Mouse (Mus musculus) hindbrain, embryonic 16.5 days (tissue): ENCODE results near the gene Ppp1ca. TPM values are rescaled to one million over a fixed set of nuclear protein-coding genes. Genes with fewer than 3 reads are reported as not detected.

Source experiments
- ATAC-seq: fragments of 200-750 bp; cut with Nextera tagmentation; 2 replicates; pipeline ENCODE4 v1.8.0; 2017; ENCODE audit warnings: moderate TSS enrichment, moderate library complexity
- H3K27ac ChIP-seq: fragments of 300-500 bp; sonication (generic); 2 replicates; pipeline ENCODE4 v1.5.1; 2014; ENCODE audit warnings: low read depth, mild to moderate bottlenecking, control low read depth, low read length, moderate library complexity
- H3K27me3 ChIP-seq: fragments of 300-500 bp; sonication (generic); replicated peaks from 2 replicates; pipeline ENCODE4 v1.6.1; 2014; ENCODE audit warnings: low read length; ENCODE audit not compliant: control insufficient read depth, insufficient read depth
- H3K36me3 ChIP-seq: fragments of 300-500 bp; sonication (generic); 2 replicates; pipeline ENCODE4 v1.6.1; 2014; ENCODE audit warnings: mild to moderate bottlenecking, low read length, moderate library complexity, mixed read lengths; ENCODE audit not compliant: control insufficient read depth, insufficient read depth
- H3K4me1 ChIP-seq: fragments of 300-500 bp; sonication (generic); 2 replicates; pipeline ENCODE4 v1.6.1; 2014; ENCODE audit warnings: low read depth, low read length; ENCODE audit not compliant: control insufficient read depth, insufficient read depth
- H3K4me2 ChIP-seq: fragments of 300-500 bp; sonication (generic); 2 replicates; pipeline ENCODE4 v1.6.1; 2014; ENCODE audit warnings: mild to moderate bottlenecking, low read length, control low read depth, moderate library complexity
- H3K4me3 ChIP-seq: fragments of 300-500 bp; sonication (generic); 2 replicates; pipeline ENCODE4 v1.5.1; 2014; ENCODE audit warnings: mild to moderate bottlenecking, low read length, control low read depth, moderate library complexity
- H3K9ac ChIP-seq: fragments of 300-500 bp; sonication (generic); 2 replicates; pipeline ENCODE4 v1.6.1; 2014; ENCODE audit warnings: low read depth, mild to moderate bottlenecking, control low read depth, low read length, moderate library complexity
- H3K9me3 ChIP-seq: fragments of 300-500 bp; sonication (generic); 2 replicates; pipeline ENCODE4 v1.6.1; 2014; ENCODE audit warnings: mild to moderate bottlenecking, low read length, moderate library complexity; ENCODE audit not compliant: control insufficient read depth
- WGBS: fragments of 180-500 bp; shearing (Covaris S2); extraction: QIAGEN DNeasy Blood & Tissue Kit; methylation state at CpG from one replicate; pipeline ENCODE4 v1.1.7; 2014; 5-methylcytosine and 5-hydroxymethylcytosine counted together
- polyA plus RNA-seq: library from polyadenylated mRNA; unstranded; fragments of >200 nt; fragmentation: Nextera tagmentation; extraction: Ambion mirVana; gene quantifications from 2 replicates; pipeline ENCODE4 v1.2.1, GENCODE M21; 2015

The Ppp1ca gene
- polyA plus RNA-seq, 1 experiment from 2014 or later = 604 TPM

GRCm38 (mm10) chr19:4220416-4220815 is 28.6 kb downstream of the Ppp1ca start:
- WGBS = 53% methylated on average over 4 of the region's 4 CpGs
- Histone ChIP-seq H3K9me3 (no peaks in the 10 kb centered on the region), H3K27me3 (peaks cover 10% of the 10 kb centered on the region), H3K9ac (no peak overlapping the region; the same call in 1 of the 2 replicates), H3K4me1 (peaks cover 19% of the 10 kb centered on the region), H3K4me2 (no peak overlapping the region), H3K27ac (peak overlapping the region; percentile 7; the same call in 1 of the 2 replicates), H3K36me3 (no peaks in the 10 kb centered on the region), H3K4me3 (no peak overlapping the region)
- 0 out of 2 replicates have a peak, but pooled peaks have one; percentile 12 for ATAC-seq

- Histone ChIP-seq H3K27me3 (peaks cover 6% of the 10 kb centered on the region), H3K36me3 (no peaks in the 10 kb centered on the region), H3K4me1 (peaks cover 17% of the 10 kb centered on the region), H3K9ac (no peak overlapping the region), H3K27ac (peak overlapping the region; percentile 13; the same call in 1 of the 2 replicates), H3K4me2 (no peak overlapping the region), H3K9me3 (no peaks in the 10 kb centered on the region), H3K4me3 (no peak overlapping the region)
- 44% methylated on average over 13 of the region's 14 CpGs for WGBS
- ATAC-seq = 0 out of 2 replicates have a peak, but pooled peaks have one; percentile 31
Measured at GRCm38 (mm10) chr19:4220957-4221743, 29.3 kb downstream of the Ppp1ca start.

GRCm38 (mm10) chr19:4222165-4222564 is 30.3 kb downstream of the Ppp1ca start:
- peaks cover under 1% of the 10 kb centered on the region for H3K27me3 ChIP-seq

GRCm38 (mm10) chr19:4226779-4227178 is 34.9 kb downstream of the Ppp1ca start:
- H3K4me3 ChIP-seq = no peak overlapping the region

More at GRCm38 (mm10) chr19:4222165-4222564, 30.3 kb downstream of the Ppp1ca start:
- Histone ChIP-seq H3K27ac (no peak overlapping the region), H3K9ac (no peak overlapping the region), H3K9me3 (no peaks in the 10 kb centered on the region), H3K4me1 (peaks cover 15% of the 10 kb centered on the region), H3K4me2 (no peak overlapping the region), H3K4me3 (no peak overlapping the region), H3K36me3 (no peaks in the 10 kb centered on the region)
- 63% methylated on average over 11 of the region's 11 CpGs for WGBS
- peak; percentile 70 for ATAC-seq

GRCm38 (mm10) chr19:4227446-4227845 is 35.6 kb downstream of the Ppp1ca start:
- H3K4me3 ChIP-seq = no peak overlapping the region
- ATAC-seq = no peak
- H3K9me3 ChIP-seq = no peaks in the 10 kb centered on the region
- H3K9ac ChIP-seq = no peak overlapping the region
- no peaks in the 10 kb centered on the region for H3K36me3 ChIP-seq
- H3K27ac ChIP-seq = no peak overlapping the region
- no peak overlapping the region for H3K4me2 ChIP-seq
- H3K27me3 ChIP-seq = peaks cover 7% of the 10 kb centered on the region
- 75% methylated on average over 5 of the region's 5 CpGs for WGBS
- H3K4me1 ChIP-seq = peaks cover 7% of the 10 kb centered on the region

More at GRCm38 (mm10) chr19:4226779-4227178, 34.9 kb downstream of the Ppp1ca start:
- ATAC-seq = no peak
- Histone ChIP-seq H3K9me3 (no peaks in the 10 kb centered on the region), H3K36me3 (no peaks in the 10 kb centered on the region), H3K27me3 (peaks cover 7% of the 10 kb centered on the region), H3K4me1 (peaks cover 7% of the 10 kb centered on the region), H3K27ac (no peak overlapping the region), H3K9ac (no peak overlapping the region), H3K4me2 (no peak overlapping the region)
- 90% methylated on average over 7 of the region's 7 CpGs for WGBS

GRCm38 (mm10) chr19:4227894-4228678 is 36.2 kb downstream of the Ppp1ca start:
- no peak overlapping the region for H3K9ac ChIP-seq
- no peaks in the 10 kb centered on the region for H3K36me3 ChIP-seq
- peaks cover 7% of the 10 kb centered on the region for H3K27me3 ChIP-seq
- H3K9me3 ChIP-seq = no peaks in the 10 kb centered on the region
- ATAC-seq = peak; percentile 25; the same call in 1 of the 2 replicates
- no peak overlapping the region for H3K4me3 ChIP-seq
- H3K4me1 ChIP-seq = peaks cover 9% of the 10 kb centered on the region
- 18% methylated on average over 8 of the region's 8 CpGs for WGBS
- H3K4me2 ChIP-seq = no peak overlapping the region
- H3K27ac ChIP-seq = no peak overlapping the region

- no peak overlapping the region for H3K9ac ChIP-seq
- WGBS = 75% methylated on average over 4 of the region's 4 CpGs
- no peak overlapping the region for H3K4me2 ChIP-seq
- H3K4me3 ChIP-seq = no peak overlapping the region
- H3K4me1 ChIP-seq = peaks cover 9% of the 10 kb centered on the region
- no peak overlapping the region for H3K27ac ChIP-seq
- H3K36me3 ChIP-seq = no peaks in the 10 kb centered on the region
- ATAC-seq = no peak
- H3K27me3 ChIP-seq = peaks cover 7% of the 10 kb centered on the region
- no peaks in the 10 kb centered on the region for H3K9me3 ChIP-seq
Measured at GRCm38 (mm10) chr19:4228891-4229290, 37.0 kb downstream of the Ppp1ca start.

- no peak overlapping the region for H3K9ac ChIP-seq
- H3K9me3 ChIP-seq = no peaks in the 10 kb centered on the region
- H3K36me3 ChIP-seq = no peaks in the 10 kb centered on the region
- no peak overlapping the region for H3K27ac ChIP-seq
- no peak overlapping the region for H3K4me3 ChIP-seq
- no peak overlapping the region for H3K4me2 ChIP-seq
- H3K27me3 ChIP-seq = peaks cover 7% of the 10 kb centered on the region
- ATAC-seq = no peak
- 44% methylated on average over 5 of the region's 9 CpGs for WGBS
- H3K4me1 ChIP-seq = peaks cover 9% of the 10 kb centered on the region
Measured at GRCm38 (mm10) chr19:4229451-4230076, 37.7 kb downstream of the Ppp1ca start.
